Mouse (Mus musculus): Measurements from ENCODE around the gene Plekhh2.

- TF ChIP-seq POLR2A (IDR thresholded peaks at IDR 0.05; ENCODE audit: low read depth, low read length): no peak
- TF ChIP-seq CTCF (conservative IDR thresholded peaks at IDR 0.05; ENCODE audit: insufficient read depth, insufficient read length, low read depth, low read length): no peak
Measured at GRCm38 (mm10) chr17:84620076-84620475, 108.4 kb downstream of the Plekhh2 start.
